Mouse (Mus musculus) 416B (cell line): ENCODE measurements around the gene Prps1l3.
"Not testable (repeated sequence)": the region's sequence is repeated elsewhere in the genome, so short reads cannot be mapped to it uniquely, and the experiment has no call there.

Source experiments
- DNase-seq: peaks from one replicate; pipeline ENCODE4 v3.0.0; 2011; ENCODE audit warnings: low read depth

Gene Prps1l3

GRCm38 (mm10) chr12:57230192-57230706 is at the start of gene Prps1l3, which contains the start of gene Mipol1:
Gene Prps1l3 (plus strand): TSS chr12:57230412.
Gene Mipol1 (plus strand): TSS chr12:57230427.
- DNase-seq, result peak; percentile 92

- DNase-seq, result peak; percentile 21
Observed at GRCm38 (mm10) chr12:57184401-57185147, 45.6 kb upstream of the Prps1l3 start.

- peak; percentile 64 for DNase-seq
Observed at GRCm38 (mm10) chr12:57185475-57185874, 44.7 kb upstream of the Prps1l3 start.

GRCm38 (mm10) chr12:57186126-57186525 is 44.1 kb upstream of the Prps1l3 start:
- DNase-seq, result no peak

DNA sequence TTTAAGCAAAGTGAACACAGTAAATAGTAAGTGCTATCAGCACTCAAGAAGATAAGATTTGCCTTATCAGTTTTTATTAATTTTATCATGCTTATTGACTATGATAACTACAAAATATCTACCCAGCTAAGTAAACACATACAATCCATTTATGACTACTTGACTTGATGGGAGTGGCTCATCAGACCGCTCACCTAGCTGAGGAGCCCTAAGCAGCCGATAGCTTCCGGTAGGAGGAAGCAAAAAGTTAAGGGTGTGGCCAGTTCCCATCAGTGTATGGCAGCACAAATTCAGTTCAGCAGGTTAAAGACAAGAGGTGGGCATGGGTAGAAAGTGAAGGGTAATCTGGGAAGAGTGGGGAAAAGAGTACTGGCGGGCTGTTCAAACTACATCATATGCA is 43.2 kb upstream of the Prps1l3 start:
- no peak for DNase-seq

- peak; percentile 66 for DNase-seq
Observed at GRCm38 (mm10) chr12:57194609-57195008, 35.6 kb upstream of the Prps1l3 start.

- no peak for DNase-seq
Observed at GRCm38 (mm10) chr12:57196286-57196607, 34.0 kb upstream of the Prps1l3 start.

- DNase-seq, result no peak
Observed at GRCm38 (mm10) chr12:57196608-57197362, 33.4 kb upstream of the Prps1l3 start.

GRCm38 (mm10) chr12:57197363-57198026 is 32.7 kb upstream of the Prps1l3 start, which contains the start of gene Slc25a21:
Gene Slc25a21 (minus strand): TSS chr12:57197472.
- DNase-seq, result no peak

DNA sequence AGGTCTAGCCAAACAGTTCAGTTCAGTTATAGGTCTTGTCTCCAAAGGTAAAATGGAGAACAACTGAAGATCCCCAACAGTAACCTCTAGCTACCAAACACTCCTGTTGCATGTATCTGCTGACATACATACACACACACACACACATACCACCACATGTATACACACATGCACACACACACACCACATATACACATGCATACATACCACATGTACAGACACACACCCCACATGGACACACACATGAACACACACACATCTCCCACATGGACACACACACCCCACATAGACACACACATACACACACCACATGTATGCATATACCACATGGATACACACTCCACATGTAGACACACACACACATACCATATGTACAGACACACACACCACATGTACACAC is 31.9 kb upstream of the Prps1l3 start:
- no peak for DNase-seq

- DNase-seq, result no peak
Observed at GRCm38 (mm10) chr12:57199427-57199826, 30.8 kb upstream of the Prps1l3 start.

DNA sequence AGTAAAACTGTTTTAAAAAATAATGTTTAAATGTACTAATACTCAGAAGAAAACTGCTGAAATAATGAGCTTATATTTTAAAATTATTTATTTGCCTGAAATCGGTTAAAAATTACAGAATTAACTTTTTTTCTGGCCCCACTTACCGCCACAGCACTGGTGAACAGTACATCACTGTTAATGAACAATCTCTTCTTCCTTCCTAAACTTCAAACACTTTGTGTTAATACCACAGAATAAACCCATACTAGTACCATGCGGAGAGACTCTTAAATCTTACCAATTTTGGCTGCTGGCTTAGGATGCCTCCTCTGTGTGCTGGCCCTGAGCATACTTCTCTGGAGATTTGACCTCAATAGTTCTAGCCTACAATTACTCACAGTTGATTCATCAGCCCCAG is 28.3 kb upstream of the Prps1l3 start:
- no peak for DNase-seq

DNA sequence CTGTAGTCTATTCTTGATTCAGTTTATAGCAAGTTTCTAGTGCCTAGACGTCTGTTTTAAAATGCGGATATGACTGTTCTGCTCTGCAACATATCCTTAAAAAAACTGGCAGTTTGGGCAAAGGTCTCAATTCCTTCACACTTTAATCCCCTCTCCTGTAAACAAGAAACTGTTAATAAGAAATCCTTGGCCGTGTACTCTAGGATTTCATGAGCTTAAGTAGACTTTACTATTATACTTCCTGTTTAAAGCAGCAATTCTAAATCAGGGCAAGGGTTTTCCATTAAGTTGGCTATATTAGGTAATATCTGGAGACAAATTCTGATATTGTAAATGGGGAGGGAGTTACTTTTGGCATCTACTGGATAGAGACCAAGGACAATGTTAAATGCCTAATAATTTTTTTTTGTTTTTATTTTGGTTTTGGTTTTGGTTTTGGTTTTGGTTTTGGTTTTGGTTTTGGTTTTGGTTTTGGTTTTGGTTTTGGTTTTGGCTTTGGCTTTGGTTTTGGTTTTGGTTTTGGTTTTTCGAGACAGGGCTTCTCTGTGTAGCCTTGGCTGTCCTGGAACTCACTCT is 25.8 kb upstream of the Prps1l3 start:
- no peak for DNase-seq

- DNase-seq, result no peak
Observed at GRCm38 (mm10) chr12:57211353-57212311, 18.6 kb upstream of the Prps1l3 start.

- DNase-seq, result not testable (repeated sequence)
Observed at GRCm38 (mm10) chr12:57212463-57212862, 17.7 kb upstream of the Prps1l3 start.

GRCm38 (mm10) chr12:57226411-57226810 is 3.8 kb upstream of the Prps1l3 start:
- DNase-seq, result no peak

DNA sequence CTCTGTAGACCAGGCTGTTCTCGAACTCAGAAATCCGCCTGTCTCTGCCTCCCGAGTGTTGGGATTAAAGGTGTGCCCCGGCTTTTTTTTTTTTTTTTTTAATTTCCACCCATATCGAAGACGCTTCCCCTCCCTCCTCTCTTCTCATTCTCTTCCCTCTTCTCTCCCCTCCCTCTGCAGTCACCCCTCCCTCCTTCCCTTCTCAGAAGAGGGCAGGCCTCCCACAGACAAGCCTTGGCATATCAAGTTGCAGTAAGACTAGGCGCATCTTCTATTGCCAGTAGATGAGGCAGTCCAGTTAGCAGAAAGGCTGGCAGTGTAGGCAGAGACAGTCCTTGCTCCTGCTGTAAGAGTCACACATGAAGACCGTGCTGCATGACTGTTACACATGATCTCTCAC is 2.4 kb upstream of the Prps1l3 start:
- DNase-seq, result no peak

DNA sequence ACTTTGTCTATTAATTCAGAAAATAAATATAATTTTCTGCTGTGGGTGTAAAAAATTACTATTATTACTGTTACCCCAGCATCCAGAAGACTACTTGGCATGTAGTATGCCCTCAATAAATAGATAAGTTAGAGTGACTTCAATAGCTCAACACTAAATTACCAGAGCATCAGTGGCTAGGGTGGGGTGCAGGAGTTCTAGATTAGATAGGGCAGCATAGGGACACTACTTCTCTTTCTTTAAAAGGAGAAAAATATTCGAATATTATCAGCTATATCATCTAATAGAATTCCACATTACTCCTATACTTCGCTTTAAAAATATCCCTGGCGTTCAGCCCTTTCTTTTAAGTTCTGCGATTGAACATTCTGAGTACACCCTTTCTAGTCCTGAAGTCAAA is 509 bp upstream of the Prps1l3 start:
- no peak for DNase-seq

DNA sequence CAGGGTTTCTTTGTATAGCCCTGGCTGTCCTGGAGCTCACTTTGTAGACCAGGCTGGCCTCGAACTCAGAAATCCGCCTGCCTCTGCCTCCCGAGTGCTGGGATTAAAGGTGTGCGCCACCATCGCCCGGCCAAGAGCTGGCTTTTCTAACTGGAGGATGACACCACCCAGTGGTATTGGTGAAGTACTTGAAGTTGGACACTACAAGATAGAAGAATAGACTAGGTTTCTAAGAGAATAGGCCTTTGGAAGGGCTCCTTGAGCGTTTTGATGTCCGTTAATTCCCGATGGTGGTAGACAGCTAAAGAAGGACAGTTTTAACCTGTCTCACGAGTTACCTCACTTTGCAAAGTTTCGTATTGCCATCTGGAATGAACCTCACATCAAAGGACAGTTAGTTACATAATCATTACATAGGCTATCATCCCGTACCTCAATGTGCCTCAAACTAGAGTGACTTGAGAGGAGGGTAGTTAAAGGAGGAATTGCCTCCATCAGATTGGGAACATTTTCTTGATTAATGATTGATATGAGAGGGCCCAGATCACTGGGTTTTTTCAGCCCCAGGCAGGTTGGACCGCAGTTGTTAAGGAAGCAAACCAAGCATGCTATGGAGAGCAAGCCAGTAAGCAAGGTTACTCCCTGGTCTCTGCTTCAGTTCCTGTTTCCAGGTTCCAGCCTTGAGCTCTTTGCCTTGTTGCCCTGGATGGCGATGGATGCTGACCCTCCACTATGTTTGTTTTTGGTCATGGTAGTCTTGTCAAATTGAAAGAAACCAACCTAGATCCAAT is 1.1 kb downstream of the Prps1l3 start:
- peak; percentile 81 for DNase-seq

DNA sequence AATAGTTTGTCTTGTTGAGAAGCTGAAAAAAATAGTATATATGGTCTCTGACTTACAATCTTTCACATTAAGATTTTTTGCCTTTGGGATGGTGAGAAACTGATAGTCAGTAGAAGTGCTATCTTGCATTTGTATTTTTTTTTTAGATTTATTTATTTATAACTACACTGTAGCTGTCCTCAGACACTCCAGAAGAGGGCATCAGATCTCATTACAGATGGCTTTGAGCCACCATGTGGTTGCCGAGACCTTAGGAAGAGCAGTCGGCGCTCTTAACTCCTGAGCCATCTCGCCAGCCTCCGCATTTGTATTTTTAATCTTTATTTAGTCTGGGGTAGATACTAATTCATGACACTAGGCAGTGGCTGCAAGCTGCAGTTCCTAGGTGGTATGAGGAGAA is 3.2 kb downstream of the Prps1l3 start:
- DNase-seq, result peak; percentile 53
